Mouse (Mus musculus): ENCODE results near the gene Gm6904.

DNA sequence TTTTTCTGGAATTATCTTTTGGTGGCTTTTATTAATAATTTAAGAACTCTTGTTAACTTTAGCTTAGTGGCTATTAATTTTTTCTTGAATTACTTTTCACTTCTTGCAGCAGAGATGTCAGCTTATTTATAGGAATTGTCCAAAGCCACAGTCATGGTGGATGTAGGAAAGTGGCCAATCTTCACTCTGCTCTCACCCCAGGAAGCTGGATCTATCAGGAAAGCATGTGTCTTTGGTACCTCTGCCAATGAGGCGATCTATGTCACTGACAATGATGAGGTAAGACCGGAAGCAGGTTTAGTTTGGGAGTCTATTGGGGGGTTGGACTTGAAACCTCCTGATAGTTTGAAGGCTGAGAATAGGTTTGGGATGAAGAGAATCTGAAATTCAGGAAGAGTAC is 50.2 kb downstream of the Gm6904 start:
- TF ChIP-seq GATA1 (IDR thresholded peaks at IDR 0.05; ENCODE audit: borderline replicate concordance, low read length) (no peak), FLI1 (IDR thresholded peaks at IDR 0.05; ENCODE audit: low read length) (no peak)
